Mouse (Mus musculus): ENCODE results near the gene 2010111I01Rik.

- TF ChIP-seq CTCF (conservative IDR thresholded peaks at IDR 0.05; ENCODE audit: insufficient read depth, insufficient read length, low read depth, low read length) = no peak
- no peak for TF ChIP-seq POLR2A (IDR thresholded peaks at IDR 0.05; ENCODE audit: low read depth, low read length)
Observed at GRCm38 (mm10) chr13:63117495-63118184, 152.9 kb downstream of the 2010111I01Rik start.

All from kidney, adult 2 months (tissue).